In genomic region chr9:103606056-103606455, GRCm38 (mm10) we compare ENCODE assay signal across 25 mouse cellular contexts.
"Had no signal": no experiment of that assay in that cellular context is flagged by ENCODE, and none has a peak within 500 bp of the region (broad histone marks: within the 10 kb centered on the region; RNA-seq: fewer than 3 reads in every experiment).

No protein-coding gene starts in this region.

- H3K9me3 ChIP-seq: heart, embryonic 10.5 days; hindbrain, embryonic 10.5 days; hindbrain, embryonic 15.5 days; limb, embryonic 13.5 days; liver, embryonic 13.5 days; liver, embryonic 15.5 days had no signal

- H3K9ac ChIP-seq: heart, embryonic 12.5 days; hindbrain, embryonic 13.5 days; hindbrain, embryonic 15.5 days; limb, embryonic 13.5 days; liver, embryonic 13.5 days; liver, embryonic 15.5 days; liver, postnatal 0 days had no signal

- H3K27ac ChIP-seq: gastrocnemius, adult 2 months; heart, embryonic 10.5 days; hindbrain, embryonic 10.5 days; hindbrain, embryonic 13.5 days; hindbrain, embryonic 15.5 days; hindbrain, postnatal 0 days; left cerebral cortex, adult 2 months; limb, embryonic 13.5 days; liver, embryonic 13.5 days; liver, embryonic 15.5 days had no signal

- H3K4me2 ChIP-seq: heart, embryonic 12.5 days; hindbrain, embryonic 13.5 days; hindbrain, embryonic 15.5 days; limb, embryonic 13.5 days; liver, embryonic 11.5 days; liver, embryonic 13.5 days; liver, embryonic 15.5 days had no signal

- H3K36me3 ChIP-seq: hindbrain, embryonic 10.5 days; hindbrain, embryonic 13.5 days; hindbrain, embryonic 15.5 days; limb, embryonic 13.5 days; liver, embryonic 13.5 days; liver, embryonic 15.5 days had no signal

- H3K4me1 ChIP-seq: liver, embryonic 13.5 days; liver, embryonic 15.5 days had no signal

- H3K4me3 ChIP-seq: gastrocnemius, adult 2 months; heart, embryonic 10.5 days; heart, embryonic 12.5 days; hindbrain, embryonic 10.5 days; hindbrain, embryonic 13.5 days; hindbrain, embryonic 15.5 days; left cerebral cortex, adult 2 months; limb, embryonic 13.5 days; liver, embryonic 13.5 days; liver, embryonic 15.5 days had no signal

- ATAC-seq: hindbrain, postnatal 0 days; intestine, postnatal 0 days; liver, postnatal 0 days had no signal

- H3K27me3 ChIP-seq: heart, embryonic 12.5 days; hindbrain, embryonic 13.5 days; hindbrain, embryonic 15.5 days; limb, embryonic 13.5 days; liver, embryonic 13.5 days; liver, embryonic 15.5 days had no signal

- DNase-seq: gastrocnemius, adult 2 months; gastrocnemius, postnatal 10 days; gastrocnemius, postnatal 25 days; heart, adult 18-20 months; heart, postnatal 10 days; heart, postnatal 4 days; kidney, adult 18-20 months; kidney, adult 8-10 months; kidney, postnatal 10 days; kidney, postnatal 25 days; kidney, postnatal 4 days; liver; liver, embryonic 13.5 days; liver, postnatal 0 days had no signal
